Mouse (Mus musculus) CD4-positive, CD25-positive, alpha-beta regulatory T cell, adult 9 weeks (primary cell): ENCODE data around the gene Olfr1228. TPM values are rescaled to one million over a fixed set of nuclear protein-coding genes. Genes with fewer than 3 reads are reported as not detected.

Source experiments
- polyA plus RNA-seq: library from polyadenylated mRNA; unstranded; fragments of 100-300 nt; shearing (Covaris generic); gene quantifications from one replicate; pipeline ENCODE4 v1.2.1, GENCODE M21; 2017

The Olfr1228 gene
- not detected for polyA plus RNA-seq

DNA sequence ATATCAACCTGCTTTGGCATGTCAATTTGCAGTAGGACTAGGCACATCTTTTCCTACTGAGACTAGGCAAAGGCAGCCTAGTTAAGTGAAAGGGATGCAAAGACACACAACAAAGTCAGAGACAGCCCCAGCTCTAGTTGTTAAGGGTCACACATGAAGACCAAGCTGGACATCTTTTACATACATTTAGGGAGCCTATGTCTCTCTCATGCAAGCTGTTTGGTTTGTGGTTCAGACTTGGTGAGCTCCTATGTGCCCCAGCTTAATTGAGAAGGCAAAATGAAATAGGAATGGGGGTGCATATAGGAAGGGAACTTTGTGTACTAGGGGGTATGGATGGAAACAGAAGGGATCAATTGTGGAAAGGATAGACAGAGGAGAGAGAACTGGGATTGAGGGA, at the start of gene Olfr1228:
TSS of gene Olfr1228 (minus strand) at position 101 of the 400 bp plus-strand sequence.

DNA sequence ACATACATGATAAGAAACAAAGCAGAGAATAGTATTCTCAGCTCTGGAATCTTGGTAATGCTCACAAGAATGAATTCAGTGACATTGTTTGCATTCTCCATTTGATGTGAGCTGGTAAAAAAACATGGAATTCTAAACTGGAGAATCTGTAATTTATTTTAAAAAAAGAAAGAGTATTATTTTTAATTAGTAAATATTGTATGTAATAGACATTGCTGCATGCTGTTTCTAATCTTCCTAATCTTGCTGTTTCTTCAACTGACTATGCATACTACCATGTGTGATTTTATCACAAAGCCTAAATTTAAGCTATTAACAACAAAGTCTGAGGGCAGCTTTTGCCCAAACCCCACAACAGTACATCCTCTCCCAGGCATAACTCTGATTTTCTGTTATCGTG, 43.3 kb upstream of the Olfr1228 start, which contains the start of gene Olfr1230:
TSS of gene Olfr1230 (minus strand) at position 101 of the 400 bp plus-strand sequence.

DNA sequence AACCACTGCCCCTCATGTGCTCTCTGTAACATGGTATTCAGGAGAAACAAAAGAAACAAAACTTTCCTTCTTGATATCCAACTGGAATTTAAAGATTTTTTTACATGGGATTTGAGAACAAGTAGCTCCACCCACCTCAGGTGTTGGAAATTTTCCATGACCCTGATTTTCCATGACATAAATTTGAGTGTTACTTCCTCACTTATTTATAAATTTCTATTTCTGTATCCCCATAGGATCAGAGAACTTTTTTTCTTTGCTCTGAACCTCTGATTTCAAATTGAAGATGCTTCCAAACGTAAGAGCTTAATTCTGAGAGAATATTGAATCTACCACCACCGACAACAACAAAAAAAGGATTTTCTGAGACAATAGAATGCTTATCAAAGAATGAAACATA, 34.1 kb upstream of the Olfr1228 start, which contains the start of gene Olfr1229:
TSS of gene Olfr1229 (minus strand) at position 101 of the 400 bp plus-strand sequence.

DNA sequence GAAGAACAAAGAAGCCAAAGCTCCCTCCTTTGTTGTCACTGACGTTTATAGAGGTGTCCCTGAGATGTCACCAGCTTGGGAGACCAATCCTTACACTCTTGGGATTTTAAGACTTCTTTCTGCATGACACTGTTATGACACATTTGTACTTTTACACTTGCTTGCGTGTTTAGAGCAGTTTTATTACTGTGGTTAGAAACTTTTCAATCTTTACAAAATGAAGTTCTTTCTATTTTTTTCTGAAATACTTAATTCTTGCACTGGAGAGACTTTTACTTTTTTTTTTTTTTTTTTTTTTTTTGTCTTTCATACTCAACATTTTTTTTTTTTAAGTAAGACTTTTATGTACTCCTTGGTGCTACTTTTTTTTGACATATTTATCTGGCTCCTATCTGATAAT, 53.9 kb downstream of the Olfr1228 start, which contains the start of gene Olfr1226:
TSS of gene Olfr1226 (minus strand) at position 101 of the 400 bp plus-strand sequence.

Other genes starting within 250 kb of the Olfr1228 start
- gene Olfr1215, start 247.1 kb downstream of the Olfr1228 start, polyA plus RNA-seq: not detected
- not detected for gene Olfr1216, start 235.7 kb downstream of the Olfr1228 start, polyA plus RNA-seq
- 0.06 TPM for gene Olfr1217, start 222.0 kb downstream of the Olfr1228 start, polyA plus RNA-seq
- not detected for gene Olfr1218, start 192.9 kb downstream of the Olfr1228 start, polyA plus RNA-seq
- not detected for gene Olfr1219, start 170.5 kb downstream of the Olfr1228 start, polyA plus RNA-seq
- gene Olfr1220, start 147.2 kb downstream of the Olfr1228 start, polyA plus RNA-seq: not detected
- gene Olfr1221, start 136.8 kb downstream of the Olfr1228 start, polyA plus RNA-seq: not detected
- not detected for gene Olfr1222, start 121.0 kb downstream of the Olfr1228 start, polyA plus RNA-seq
- gene Olfr1223, start 102.5 kb downstream of the Olfr1228 start, polyA plus RNA-seq: not detected
- not detected for gene Olfr1224-ps1, start 90.0 kb downstream of the Olfr1228 start, polyA plus RNA-seq
- gene Olfr1225, start 79.4 kb downstream of the Olfr1228 start, polyA plus RNA-seq: not detected
- gene Olfr1226, start 54.0 kb downstream of the Olfr1228 start, polyA plus RNA-seq: not detected
- gene Olfr1229, start 34.0 kb upstream of the Olfr1228 start, polyA plus RNA-seq: not detected
- not detected for gene Olfr1230, start 43.2 kb upstream of the Olfr1228 start, polyA plus RNA-seq
- gene Olfr1231, start 53.0 kb upstream of the Olfr1228 start, polyA plus RNA-seq: not detected
- gene Olfr1232, start 75.6 kb upstream of the Olfr1228 start, polyA plus RNA-seq: not detected
- not detected for gene Olfr1233, start 88.3 kb upstream of the Olfr1228 start, polyA plus RNA-seq
- not detected for gene Olfr1234, start 110.8 kb upstream of the Olfr1228 start, polyA plus RNA-seq
- gene Olfr1238, start 155.6 kb upstream of the Olfr1228 start, polyA plus RNA-seq: not detected
- not detected for gene Olfr1239, start 166.3 kb upstream of the Olfr1228 start, polyA plus RNA-seq
- gene Olfr1240, start 188.9 kb upstream of the Olfr1228 start, polyA plus RNA-seq: not detected
- gene Olfr1241, start 233.1 kb upstream of the Olfr1228 start, polyA plus RNA-seq: not detected
- gene Olfr1242, start 244.3 kb upstream of the Olfr1228 start, polyA plus RNA-seq: not detected